Mouse (Mus musculus) forebrain, embryonic 15.5 days (tissue): ENCODE data around the gene Slc29a4. TPM values are rescaled to one million over a fixed set of nuclear protein-coding genes. Genes with fewer than 3 reads are reported as not detected.

Experiments used
- ATAC-seq: fragments of 200-750 bp; cut with Nextera tagmentation; replicated peaks from 2 replicates; pipeline ENCODE4 v1.8.0; 2017; ENCODE audit warnings: mild to moderate bottlenecking, moderate TSS enrichment, moderate library complexity
- H3K27ac ChIP-seq: fragments of 300-500 bp; sonication (generic); replicated peaks from 2 replicates; pipeline ENCODE4 v1.5.1; 2015; ENCODE audit warnings: mild to moderate bottlenecking, inconsistent platforms
- H3K27me3 ChIP-seq: fragments of 300-500 bp; sonication (generic); 2 replicates; pipeline ENCODE4 v1.6.1; 2015; ENCODE audit warnings: inconsistent platforms
- H3K36me3 ChIP-seq: fragments of 300-500 bp; sonication (generic); 2 replicates; pipeline ENCODE4 v1.6.1; 2015; ENCODE audit warnings: mild to moderate bottlenecking, inconsistent platforms
- H3K4me1 ChIP-seq: fragments of 300-500 bp; sonication (generic); 2 replicates; pipeline ENCODE4 v1.6.1; 2015; ENCODE audit warnings: inconsistent platforms
- H3K4me2 ChIP-seq: fragments of 300-500 bp; sonication (generic); replicated peaks from 2 replicates; pipeline ENCODE4 v1.6.1; 2015; ENCODE audit warnings: mild to moderate bottlenecking, inconsistent platforms
- H3K4me3 ChIP-seq: fragments of 300-500 bp; sonication (generic); 2 replicates; pipeline ENCODE4 v1.5.1; 2015; ENCODE audit warnings: mild to moderate bottlenecking, inconsistent platforms
- H3K9ac ChIP-seq: fragments of 300-500 bp; sonication (generic); replicated peaks from 2 replicates; pipeline ENCODE4 v1.6.1; 2015; ENCODE audit warnings: mild to moderate bottlenecking, inconsistent platforms
- H3K9me3 ChIP-seq: fragments of 300-500 bp; sonication (generic); 2 replicates; pipeline ENCODE4 v1.6.1; 2016; ENCODE audit warnings: inconsistent platforms
- WGBS: fragments of 180-500 bp; shearing (Covaris S2); methylation state at CpG from one replicate; pipeline ENCODE4 v1.1.7; 2015; ENCODE audit warnings: mixed read lengths; 5-methylcytosine and 5-hydroxymethylcytosine counted together
- polyA plus RNA-seq: library from polyadenylated mRNA; unstranded; fragments of >200 nt; fragmentation: Nextera tagmentation; extraction: Ambion mirVana; gene quantifications from 2 replicates; pipeline ENCODE4 v1.2.1, GENCODE M21; 2015

Gene Slc29a4
- polyA plus RNA-seq, 1 experiment from 2014 or later, result 82.8 TPM

DNA sequence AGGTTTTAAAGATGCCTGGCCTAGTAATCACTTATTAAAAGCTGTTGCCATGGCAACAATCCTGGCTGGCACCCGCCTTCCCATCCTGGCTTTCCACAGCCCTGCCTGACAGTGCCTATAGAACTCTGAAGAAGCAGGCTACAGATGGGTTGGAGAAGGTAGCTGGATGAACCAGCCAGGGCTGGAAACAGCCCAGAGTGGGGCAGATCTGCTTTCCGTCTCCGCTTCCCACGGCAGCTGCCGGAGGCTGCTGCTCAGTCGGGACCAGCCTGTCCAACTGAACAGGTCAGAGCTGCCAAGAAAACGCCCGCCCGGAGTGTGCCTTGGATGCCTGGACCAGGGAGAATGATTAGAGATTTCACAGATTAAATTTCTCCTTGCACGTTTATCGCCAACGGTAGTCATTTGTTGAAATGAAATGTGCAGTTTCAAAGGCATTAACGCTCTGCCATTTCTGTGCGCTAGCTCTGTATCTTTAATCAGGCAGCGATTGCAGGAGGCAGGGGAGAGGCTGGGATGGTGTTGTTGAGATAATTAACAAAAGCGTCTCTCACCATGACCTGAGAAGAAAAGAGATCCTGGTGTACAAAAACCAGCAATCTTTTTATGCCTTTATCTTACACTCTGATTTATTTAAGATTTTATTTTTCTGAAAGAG is 69.1 kb downstream of the Slc29a4 start:
- 25% methylated on average over 16 of the region's 16 CpGs for WGBS
- Histone ChIP-seq H3K27ac (peak overlapping the region; percentile 91), H3K36me3 (peaks cover 83% of the 10 kb centered on the region), H3K4me1 (peaks cover 56% of the 10 kb centered on the region), H3K27me3 (no peaks in the 10 kb centered on the region), H3K4me3 (no peak overlapping the region), H3K9ac (peak overlapping the region; percentile 16; the same call in 1 of the 2 replicates), H3K9me3 (no peaks in the 10 kb centered on the region), H3K4me2 (no peak overlapping the region; the same call in 1 of the 2 replicates)
- peak; percentile 89 for ATAC-seq

DNA sequence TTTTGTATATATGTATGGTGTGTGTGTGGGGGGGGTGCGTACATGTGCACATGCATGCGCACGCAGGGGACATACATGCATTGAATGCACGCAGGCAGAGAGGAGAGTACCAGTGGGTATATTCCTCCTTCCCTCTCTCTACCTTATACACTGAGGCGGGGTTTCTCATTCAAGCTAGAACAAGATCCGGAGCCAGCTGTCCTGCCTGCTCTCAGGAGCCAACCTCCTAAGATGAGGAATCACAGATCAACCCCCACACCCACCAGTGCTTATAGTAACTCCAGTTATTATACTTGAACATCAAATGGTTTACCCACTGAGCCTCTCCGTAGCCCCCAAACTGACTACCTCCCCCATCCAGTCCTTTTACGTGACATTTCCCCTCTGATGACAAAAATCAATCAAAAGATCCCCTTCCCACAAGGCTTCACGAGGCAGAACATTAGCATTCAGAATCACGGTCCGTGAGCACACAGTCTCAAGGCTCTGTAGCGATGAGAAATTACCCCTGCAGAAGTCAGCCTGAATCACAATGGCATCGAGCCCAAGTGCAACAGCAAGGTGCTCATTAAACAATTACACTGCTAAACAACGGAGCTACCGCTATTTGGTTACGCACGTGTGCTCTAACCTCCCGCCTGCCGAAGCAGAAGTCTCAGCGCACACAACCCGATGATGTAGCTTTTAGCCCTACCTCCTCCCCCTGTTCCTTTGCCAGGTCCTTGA is 69.9 kb downstream of the Slc29a4 start:
- Histone ChIP-seq H3K27me3 (no peaks in the 10 kb centered on the region), H3K4me2 (no peak overlapping the region), H3K4me3 (no peak overlapping the region), H3K27ac (peak overlapping the region; percentile 91), H3K36me3 (peaks cover 80% of the 10 kb centered on the region), H3K9ac (0 out of 2 replicates have a peak overlapping the region, but pooled peaks have one; percentile 16), H3K4me1 (peaks cover 56% of the 10 kb centered on the region), H3K9me3 (no peaks in the 10 kb centered on the region)
- ATAC-seq, result 0 out of 2 replicates have a peak, but pooled peaks have one; percentile 7
- 42% methylated on average over 21 of the region's 21 CpGs for WGBS

DNA sequence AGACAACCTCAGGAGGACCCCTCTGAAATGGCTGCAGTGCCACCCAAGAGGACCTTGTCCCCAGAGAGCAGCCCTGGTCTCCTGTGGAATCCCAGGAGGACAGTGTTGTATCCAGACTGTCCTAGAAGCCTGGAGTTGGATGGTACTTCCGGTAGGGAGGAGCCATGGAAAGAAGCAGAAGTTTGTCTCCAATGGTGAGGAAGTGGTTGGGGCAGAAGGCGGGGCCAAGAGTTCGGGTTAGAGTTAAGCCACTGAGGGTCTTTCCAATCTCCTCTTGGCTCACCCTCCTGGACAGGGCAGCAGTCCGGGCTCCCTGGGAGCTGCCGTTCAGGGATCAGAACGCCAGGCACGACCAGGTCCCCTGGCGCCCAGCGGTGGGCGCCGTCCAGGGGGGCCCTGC is 72.0 kb downstream of the Slc29a4 start:
- Histone ChIP-seq H3K4me3 (no peak overlapping the region), H3K9me3 (no peaks in the 10 kb centered on the region), H3K27ac (peak overlapping the region; percentile 28; the same call in 1 of the 2 replicates), H3K4me1 (peaks cover 68% of the 10 kb centered on the region), H3K4me2 (no peak overlapping the region), H3K9ac (no peak overlapping the region), H3K27me3 (no peaks in the 10 kb centered on the region), H3K36me3 (peaks cover 64% of the 10 kb centered on the region)
- WGBS, result 45% methylated on average over 11 of the region's 11 CpGs
- ATAC-seq, result no peak

DNA sequence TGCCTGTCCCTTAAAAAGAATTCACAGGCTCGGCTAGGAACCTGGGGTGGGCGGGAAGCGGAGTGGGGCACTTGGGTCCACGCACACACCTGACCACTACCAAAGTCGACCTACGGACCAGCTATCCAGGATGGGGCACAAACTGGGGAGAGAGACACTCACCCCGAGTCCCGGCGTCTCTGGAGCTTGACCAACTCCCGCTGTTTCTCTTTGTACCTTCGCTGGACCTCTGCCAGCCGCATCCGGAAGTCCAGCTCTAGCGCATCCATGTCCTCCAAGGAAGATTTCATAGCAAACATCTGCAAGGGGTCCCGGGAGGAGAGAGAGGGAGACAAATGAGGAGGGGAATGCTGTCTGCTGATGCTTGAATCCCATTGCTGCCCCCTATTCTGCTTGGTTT is 72.6 kb downstream of the Slc29a4 start:
- ATAC-seq, result no peak
- peaks cover 64% of the 10 kb centered on the region for H3K36me3 ChIP-seq
- no peaks in the 10 kb centered on the region for H3K9me3 ChIP-seq
- WGBS, result 61% methylated on average over 15 of the region's 15 CpGs
- H3K27me3 ChIP-seq, result no peaks in the 10 kb centered on the region
- no peak overlapping the region for H3K4me3 ChIP-seq
- H3K4me1 ChIP-seq, result peaks cover 74% of the 10 kb centered on the region
- H3K9ac ChIP-seq, result no peak overlapping the region
- no peak overlapping the region for H3K4me2 ChIP-seq
- 0 out of 2 replicates have a peak overlapping the region, but pooled peaks have one; percentile 8 for H3K27ac ChIP-seq

DNA sequence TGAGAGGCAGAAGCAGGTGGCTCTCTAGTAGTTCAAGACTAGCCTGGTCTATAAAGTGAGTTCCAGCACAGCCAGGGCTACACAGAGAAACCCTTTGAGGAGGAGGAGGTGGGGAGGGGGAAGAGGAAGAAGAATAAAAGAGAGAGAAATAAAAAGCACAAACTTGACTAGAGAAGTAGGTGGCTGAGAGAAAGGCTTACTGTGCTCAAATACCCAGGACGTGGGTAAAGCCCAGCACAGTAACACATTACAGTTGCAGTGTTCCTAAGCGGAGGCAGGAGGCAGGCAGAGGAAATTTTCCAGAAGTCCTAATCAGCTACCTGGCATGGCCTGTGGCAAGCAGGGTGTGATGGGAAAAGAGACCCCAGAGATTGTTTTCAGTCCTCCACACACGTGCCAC is 74.4 kb downstream of the Slc29a4 start:
- Histone ChIP-seq H3K27me3 (no peaks in the 10 kb centered on the region), H3K36me3 (peaks cover 70% of the 10 kb centered on the region), H3K9ac (no peak overlapping the region), H3K4me1 (peaks cover 66% of the 10 kb centered on the region), H3K27ac (no peak overlapping the region), H3K4me3 (no peak overlapping the region), H3K4me2 (no peak overlapping the region), H3K9me3 (no peaks in the 10 kb centered on the region)
- ATAC-seq, result no peak
- WGBS, result 84% methylated on average over 3 of the region's 3 CpGs

DNA sequence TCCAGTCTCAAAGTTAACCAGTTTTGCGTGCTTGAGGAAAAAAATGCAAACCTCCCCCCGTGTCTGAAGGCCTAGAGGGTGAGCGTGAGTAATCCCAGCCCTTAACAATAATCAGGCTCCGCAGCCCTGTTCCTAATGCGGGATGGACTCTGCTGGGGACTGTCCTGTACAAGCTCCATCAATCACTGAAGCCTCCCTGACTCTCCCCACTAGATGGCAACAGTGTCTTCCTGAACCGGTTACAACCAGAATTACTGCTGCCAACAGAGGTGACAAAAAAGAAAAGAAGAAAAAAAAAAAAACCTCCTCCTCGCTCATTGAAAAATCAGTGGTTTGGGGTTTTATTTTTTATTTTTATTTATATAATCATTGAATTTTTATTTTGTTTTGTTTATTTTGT is 75.6 kb downstream of the Slc29a4 start:
- H3K9ac ChIP-seq, result no peak overlapping the region
- 0 out of 2 replicates have a peak, but pooled peaks have one; percentile 35 for ATAC-seq
- H3K4me1 ChIP-seq, result peaks cover 54% of the 10 kb centered on the region
- H3K4me2 ChIP-seq, result no peak overlapping the region
- no peaks in the 10 kb centered on the region for H3K9me3 ChIP-seq
- WGBS, result 7% methylated on average over 7 of the region's 7 CpGs
- peak overlapping the region; percentile 82 for H3K27ac ChIP-seq
- H3K36me3 ChIP-seq, result peaks cover 74% of the 10 kb centered on the region
- H3K27me3 ChIP-seq, result no peaks in the 10 kb centered on the region
- no peak overlapping the region for H3K4me3 ChIP-seq

DNA sequence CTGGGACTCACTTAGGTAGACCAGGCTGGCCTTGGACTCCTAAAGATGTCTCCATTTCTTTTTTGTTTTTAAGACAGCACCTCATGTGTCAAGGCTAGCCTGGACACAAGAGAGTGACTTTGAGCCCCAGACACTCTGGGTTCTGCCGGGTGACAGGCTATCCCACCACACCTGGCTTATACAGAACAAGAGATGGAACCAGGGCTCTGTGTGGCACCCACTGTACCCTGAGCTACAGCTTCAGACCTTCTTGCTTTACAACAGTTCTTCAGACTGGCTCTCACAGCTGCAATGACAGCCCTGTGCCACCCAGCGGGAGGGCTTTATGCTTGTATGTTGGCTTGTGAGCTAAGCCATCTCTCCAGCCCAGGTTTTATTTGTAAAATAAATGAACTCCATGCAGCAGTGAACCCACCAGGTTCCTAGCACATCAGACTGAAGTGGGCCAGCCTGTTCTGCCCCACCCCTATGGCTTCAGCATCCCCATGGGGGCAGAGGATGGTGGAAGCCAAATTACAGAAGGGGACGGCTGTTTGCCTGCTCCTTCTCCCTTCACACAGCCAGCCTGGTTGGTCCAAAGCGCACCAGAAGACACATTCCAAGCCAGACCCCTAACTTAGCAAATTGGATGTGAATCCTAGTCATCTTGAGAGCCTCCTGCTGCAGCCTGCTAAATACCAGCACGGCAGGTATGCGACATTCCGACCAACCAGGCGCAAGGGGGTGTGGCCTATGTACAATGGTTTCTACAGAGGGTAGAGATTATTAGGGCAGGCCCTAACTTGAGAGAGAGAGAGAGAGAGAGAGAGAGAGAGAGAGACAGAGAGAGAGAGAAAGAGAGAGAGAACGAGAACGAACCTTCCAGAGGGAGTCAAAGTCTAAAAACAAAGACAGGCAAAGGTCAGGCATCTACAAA is 76.3 kb downstream of the Slc29a4 start:
- Histone ChIP-seq H3K4me1 (peaks cover 48% of the 10 kb centered on the region), H3K27ac (peak overlapping the region; percentile 82), H3K36me3 (peaks cover 74% of the 10 kb centered on the region), H3K4me3 (no peak overlapping the region), H3K4me2 (no peak overlapping the region), H3K27me3 (no peaks in the 10 kb centered on the region), H3K9me3 (no peaks in the 10 kb centered on the region), H3K9ac (peak overlapping the region; percentile 17)
- peak; percentile 26 for ATAC-seq
- WGBS, result 24% methylated on average over 10 of the region's 10 CpGs

DNA sequence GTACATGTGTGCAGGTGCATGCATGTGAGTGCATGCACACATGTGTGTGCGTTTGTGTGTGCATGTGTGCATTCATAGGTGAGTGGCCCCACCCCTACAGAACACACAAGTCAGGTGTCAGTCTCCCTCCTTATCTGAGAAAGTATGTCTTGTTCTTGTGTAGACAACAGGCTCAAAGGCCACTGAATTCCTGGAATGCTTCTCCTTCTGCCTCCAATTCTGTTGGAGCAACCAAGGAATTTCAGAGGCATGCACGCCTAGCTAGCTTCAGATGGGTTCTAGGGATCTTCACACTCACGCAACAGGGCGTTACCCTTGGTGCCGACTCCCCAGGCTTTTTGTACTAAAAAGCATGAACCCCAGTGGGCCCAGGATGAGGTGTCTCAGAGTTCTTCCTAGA is 77.3 kb downstream of the Slc29a4 start:
- peaks cover 74% of the 10 kb centered on the region for H3K36me3 ChIP-seq
- peaks cover 39% of the 10 kb centered on the region for H3K4me1 ChIP-seq

DNA sequence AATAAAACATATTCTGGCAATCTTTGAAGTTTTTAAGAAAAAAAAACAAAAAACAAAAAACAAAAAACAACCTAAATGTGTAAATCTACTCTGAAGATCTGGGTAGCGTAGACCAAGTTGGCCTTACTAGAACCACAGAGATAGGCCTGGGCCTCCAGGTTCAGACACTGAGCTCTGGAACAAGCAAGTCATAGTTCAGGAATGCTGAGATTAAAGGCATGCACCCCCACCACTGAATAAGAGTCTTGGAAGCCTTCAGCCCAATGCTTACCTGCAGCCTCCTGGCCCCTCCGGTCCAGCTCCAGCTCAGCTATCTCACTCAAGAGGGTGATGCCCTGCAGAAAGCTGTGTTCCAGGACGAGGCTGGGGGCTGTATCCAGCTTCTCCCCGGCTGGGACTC is 78.7 kb downstream of the Slc29a4 start:
- Histone ChIP-seq H3K36me3 (peaks cover 74% of the 10 kb centered on the region), H3K9ac (no peak overlapping the region), H3K4me1 (peaks cover 28% of the 10 kb centered on the region), H3K9me3 (no peaks in the 10 kb centered on the region), H3K4me2 (no peak overlapping the region), H3K4me3 (no peak overlapping the region), H3K27ac (no peak overlapping the region), H3K27me3 (no peaks in the 10 kb centered on the region)
- ATAC-seq, result no peak
- WGBS, result 90% methylated on average over 4 of the region's 4 CpGs

More for the DNA sequence above, 77.3 kb downstream of the Slc29a4 start:
- ATAC-seq, result no peak
- no peak overlapping the region for H3K4me2 ChIP-seq
- no peaks in the 10 kb centered on the region for H3K9me3 ChIP-seq
- H3K27ac ChIP-seq, result peak overlapping the region; percentile 82
- no peak overlapping the region for H3K9ac ChIP-seq
- 72% methylated on average over 5 of the region's 5 CpGs for WGBS
- H3K27me3 ChIP-seq, result no peaks in the 10 kb centered on the region
- H3K4me3 ChIP-seq, result no peak overlapping the region

DNA sequence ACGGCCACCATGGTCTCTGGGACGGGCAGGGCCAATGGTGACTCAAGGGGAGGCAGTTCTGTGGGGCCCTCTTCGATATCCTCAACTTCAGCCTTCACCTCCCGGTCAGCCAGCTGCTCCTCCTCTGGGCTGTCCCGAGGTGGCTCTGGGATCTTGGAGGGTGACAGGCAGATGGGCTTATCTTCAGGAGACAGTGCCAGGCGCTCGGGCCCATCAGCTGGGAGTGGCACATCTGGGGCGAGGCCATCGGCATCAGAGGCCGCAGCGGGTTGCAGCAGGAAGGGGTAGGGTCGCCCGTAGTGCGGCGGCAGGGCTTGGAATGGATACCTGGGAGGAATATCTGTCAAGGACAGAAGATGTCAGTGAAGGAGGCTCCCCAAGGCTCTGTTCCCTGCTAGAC is 79.7 kb downstream of the Slc29a4 start:
- ATAC-seq, result no peak
- Histone ChIP-seq H3K27me3 (no peaks in the 10 kb centered on the region), H3K9me3 (no peaks in the 10 kb centered on the region), H3K36me3 (peaks cover 75% of the 10 kb centered on the region), H3K4me1 (peaks cover 28% of the 10 kb centered on the region), H3K27ac (no peak overlapping the region), H3K4me2 (no peak overlapping the region), H3K9ac (no peak overlapping the region), H3K4me3 (no peak overlapping the region)
- WGBS, result 92% methylated on average over 15 of the region's 15 CpGs
